Mouse (Mus musculus): ENCODE results near the gene Eef2kmt. TPM values are rescaled to one million over a fixed set of nuclear protein-coding genes. Genes with fewer than 3 reads are reported as not detected.

Eef2kmt gene
- total and polyA plus RNA-seq, 2 experiments from 2014 or later, result 6.7 to 8.3 TPM

GRCm38 (mm10) chr16:5206051-5206450 lies 49.7 kb downstream of the Eef2kmt start:
- DNase-seq (no peak), ATAC-seq (no peak)
- Histone ChIP-seq H3K4me1 (ENCODE audit: insufficient read depth) (peaks cover 6% of the 10 kb centered on the region; the same call in 1 of the 2 replicates), H3K4me3 (ENCODE audit: low read depth, low read length) (no peak overlapping the region), H3K27ac (ENCODE audit: low read depth, low read length) (no peak overlapping the region), H3K9me3 (ENCODE audit: low read length) (no peaks in the 10 kb centered on the region), H3K4me2 (ENCODE audit: low read depth) (no peak overlapping the region), H3K27me3 (ENCODE audit: insufficient read depth, low read length) (no peaks in the 10 kb centered on the region), H3K9ac (no peak overlapping the region), H3K36me3 (ENCODE audit: insufficient read depth) (no peaks in the 10 kb centered on the region)
- no peak for TF ChIP-seq CTCF (IDR thresholded peaks at IDR 0.05; ENCODE audit: low read depth)
- 73% methylated on average over 5 of the region's 5 CpGs for WGBS

DNA sequence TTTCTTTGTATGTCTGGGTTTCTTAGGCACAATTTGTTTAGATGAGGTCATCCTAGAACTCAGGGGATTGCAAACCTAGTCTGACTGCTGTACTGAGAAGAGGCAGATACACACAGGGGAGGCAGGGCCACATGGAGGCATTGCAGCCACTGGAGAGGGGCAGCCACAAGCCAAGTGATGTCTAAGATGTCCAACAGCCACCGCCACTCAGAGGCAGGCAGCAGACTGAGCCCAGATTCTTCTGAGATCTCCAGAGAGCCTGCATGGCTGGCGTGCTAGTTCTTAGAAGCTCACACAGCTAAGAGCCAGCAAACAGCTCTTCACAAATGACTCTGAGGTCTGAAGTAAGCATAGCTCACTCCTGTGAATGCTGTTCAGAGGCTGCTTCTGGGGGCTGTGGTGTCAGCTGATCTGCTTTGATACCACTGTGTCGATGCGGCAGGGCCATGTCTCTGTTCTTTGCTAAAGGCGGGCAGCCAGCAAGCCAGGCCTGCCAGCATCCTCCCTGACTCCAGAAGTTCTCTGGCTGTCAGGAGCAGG lies 50.3 kb downstream of the Eef2kmt start:
- no peak overlapping the region for H3K9ac ChIP-seq
- no peaks in the 10 kb centered on the region for H3K36me3 ChIP-seq (ENCODE audit: insufficient read depth)
- H3K4me3 ChIP-seq (ENCODE audit: low read depth, low read length), result no peak overlapping the region
- H3K27me3 ChIP-seq (ENCODE audit: insufficient read depth, low read length), result no peaks in the 10 kb centered on the region
- no peak for ATAC-seq
- H3K27ac ChIP-seq (ENCODE audit: low read depth, low read length), result no peak overlapping the region
- no peak for DNase-seq
- H3K4me2 ChIP-seq (ENCODE audit: low read depth), result no peak overlapping the region
- H3K9me3 ChIP-seq (ENCODE audit: low read length), result no peaks in the 10 kb centered on the region
- H3K4me1 ChIP-seq (ENCODE audit: insufficient read depth), result peaks cover 6% of the 10 kb centered on the region; the same call in 1 of the 2 replicates
- WGBS, result 91% methylated on average over 5 of the region's 5 CpGs
- no peak for TF ChIP-seq CTCF (IDR thresholded peaks at IDR 0.05; ENCODE audit: low read depth)

DNA sequence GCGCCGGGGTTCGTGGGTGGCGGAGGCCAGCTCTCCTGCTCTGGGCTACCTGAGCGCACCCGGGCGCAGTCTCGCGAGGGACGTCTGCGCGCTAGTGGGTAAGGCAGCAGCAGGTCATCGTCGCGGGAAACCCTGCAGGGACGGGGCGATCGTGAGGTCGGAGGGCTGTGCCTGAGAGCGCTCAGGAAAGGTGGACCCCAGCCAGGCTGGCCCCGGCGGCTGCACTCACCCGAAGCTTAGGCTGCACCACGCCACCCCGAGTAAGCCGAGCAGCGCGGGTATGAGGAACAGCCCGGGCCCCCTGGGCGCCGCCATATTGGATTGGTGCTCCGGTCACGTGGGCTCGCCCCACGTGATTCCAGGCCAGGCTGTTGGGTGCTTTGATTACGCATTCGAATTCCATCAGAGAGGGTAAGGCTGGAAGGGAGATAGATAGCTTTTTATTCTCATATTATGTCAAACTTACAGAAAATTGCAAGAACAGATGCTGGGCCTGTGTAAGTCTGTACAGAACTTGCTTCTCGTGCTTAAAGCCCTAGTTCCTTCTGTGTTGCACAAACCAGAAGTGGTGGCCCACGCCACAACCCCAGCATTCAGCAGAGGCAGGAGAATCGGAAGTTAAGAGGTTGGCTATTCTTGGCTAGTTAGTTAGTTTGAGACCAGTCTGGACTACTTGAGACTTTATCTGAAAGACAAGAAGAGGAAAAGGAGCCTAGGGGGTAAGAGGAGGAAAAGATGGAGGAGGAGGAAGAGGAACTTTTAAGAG lies 51.9 kb downstream of the Eef2kmt start, which contains the start of gene Nagpa:
Nagpa (minus strand) TSS at position 345 of the 766 bp plus-strand sequence.
- WGBS, result 5% methylated on average over 40 of the region's 40 CpGs

DNA sequence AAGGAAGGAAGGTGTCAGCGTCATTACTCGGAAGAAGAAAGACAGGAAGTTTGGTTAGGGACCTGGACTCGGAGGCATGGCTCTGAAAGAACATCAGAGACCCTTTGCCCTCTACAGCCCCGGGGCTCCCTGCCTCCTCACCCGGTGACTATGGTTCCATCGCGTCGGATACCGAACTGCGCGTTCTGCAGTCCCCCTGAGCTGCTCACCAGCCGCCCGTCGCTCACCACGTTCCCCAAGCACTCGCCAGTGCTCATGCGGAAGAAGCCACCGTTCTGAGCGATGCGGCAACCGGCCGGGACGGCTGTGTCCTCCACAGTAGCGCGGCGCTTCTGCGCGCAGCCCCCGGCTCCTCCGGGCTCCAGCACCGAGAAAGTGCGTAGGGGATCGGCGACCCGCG lies 52.6 kb downstream of the Eef2kmt start:
- WGBS, result 1% methylated on average over 36 of the region's 36 CpGs
- peak; percentile 32 for ATAC-seq

More for the DNA sequence above, 51.9 kb downstream of the Eef2kmt start, which contains the start of gene Nagpa:
- Histone ChIP-seq H3K9ac (peak within 1 kb of the TSS; percentile 63), H3K4me1 (ENCODE audit: insufficient read depth) (peaks cover 6% of the 10 kb centered on the region; the same call in 1 of the 2 replicates), H3K4me3 (ENCODE audit: low read depth, low read length) (peak within 1 kb of the TSS; percentile 67), H3K36me3 (ENCODE audit: insufficient read depth) (no peaks in the 10 kb centered on the region), H3K27me3 (ENCODE audit: insufficient read depth, low read length) (no peaks in the 10 kb centered on the region), H3K27ac (ENCODE audit: low read depth, low read length) (no peak within 1 kb of the TSS), H3K4me2 (ENCODE audit: low read depth) (peak within 1 kb of the TSS; percentile 98), H3K9me3 (ENCODE audit: low read length) (no peaks in the 10 kb centered on the region)
- TF ChIP-seq CTCF (IDR thresholded peaks at IDR 0.05; ENCODE audit: low read depth), result no peak
- ATAC-seq (peak; percentile 95), DNase-seq (peak; percentile 94)

DNA sequence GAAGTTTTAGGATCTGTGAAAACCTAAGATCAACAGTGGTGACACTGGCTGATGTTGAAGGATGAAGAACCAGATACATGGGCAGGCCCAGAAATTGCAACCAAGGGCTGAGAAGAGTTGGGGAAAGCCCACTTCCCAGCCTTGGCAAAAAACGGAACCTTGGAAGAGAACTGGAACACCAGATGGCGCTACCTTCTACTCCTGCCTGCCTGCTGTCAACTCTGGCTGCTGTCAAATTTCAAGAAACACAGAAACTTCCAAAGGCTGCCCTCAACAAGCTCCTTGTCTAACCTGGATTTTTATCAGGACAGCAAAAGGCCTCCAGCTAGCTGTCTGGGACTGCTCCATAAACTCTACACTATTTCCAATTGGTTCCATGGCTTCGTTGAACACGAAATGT lies 53.1 kb downstream of the Eef2kmt start:
- Histone ChIP-seq H3K27me3 (ENCODE audit: insufficient read depth, low read length) (no peaks in the 10 kb centered on the region), H3K36me3 (ENCODE audit: insufficient read depth) (peaks cover 2% of the 10 kb centered on the region; the same call in 1 of the 2 replicates), H3K4me1 (ENCODE audit: insufficient read depth) (peaks cover 6% of the 10 kb centered on the region; the same call in 1 of the 2 replicates), H3K4me2 (ENCODE audit: low read depth) (peak overlapping the region; percentile 98), H3K9ac (no peak overlapping the region), H3K4me3 (ENCODE audit: low read depth, low read length) (peak overlapping the region; percentile 67), H3K27ac (ENCODE audit: low read depth, low read length) (no peak overlapping the region), H3K9me3 (ENCODE audit: low read length) (no peaks in the 10 kb centered on the region)
- WGBS, result 17% methylated on average over 4 of the region's 4 CpGs
- ATAC-seq, result no peak
- peak; percentile 62 for TF ChIP-seq CTCF (IDR thresholded peaks at IDR 0.05; ENCODE audit: low read depth)
- peak; percentile 49 for DNase-seq

More for the DNA sequence above, 52.6 kb downstream of the Eef2kmt start:
- H3K9me3 ChIP-seq (ENCODE audit: low read length), result no peaks in the 10 kb centered on the region
- H3K4me3 ChIP-seq (ENCODE audit: low read depth, low read length), result peak overlapping the region; percentile 67
- H3K36me3 ChIP-seq (ENCODE audit: insufficient read depth), result no peaks in the 10 kb centered on the region; the same call in 1 of the 2 replicates
- H3K4me1 ChIP-seq (ENCODE audit: insufficient read depth), result peaks cover 6% of the 10 kb centered on the region; the same call in 1 of the 2 replicates
- H3K27ac ChIP-seq (ENCODE audit: low read depth, low read length), result no peak overlapping the region
- no peak for TF ChIP-seq CTCF (IDR thresholded peaks at IDR 0.05; ENCODE audit: low read depth)
- DNase-seq, result no peak
- peak overlapping the region; percentile 98 for H3K4me2 ChIP-seq (ENCODE audit: low read depth)
- no peaks in the 10 kb centered on the region for H3K27me3 ChIP-seq (ENCODE audit: insufficient read depth, low read length)
- H3K9ac ChIP-seq, result peak overlapping the region; percentile 63

- no peak overlapping the region for H3K9ac ChIP-seq
- peak; percentile 17 for DNase-seq
- no peak for ATAC-seq
- no peak overlapping the region for H3K4me3 ChIP-seq (ENCODE audit: low read depth, low read length)
- H3K4me1 ChIP-seq (ENCODE audit: insufficient read depth), result no peaks in the 10 kb centered on the region
- no peak overlapping the region for H3K4me2 ChIP-seq (ENCODE audit: low read depth)
- peaks cover 15% of the 10 kb centered on the region for H3K36me3 ChIP-seq (ENCODE audit: insufficient read depth)
- H3K9me3 ChIP-seq (ENCODE audit: low read length), result no peaks in the 10 kb centered on the region
- WGBS, result 30% methylated on average over 6 of the region's 6 CpGs
- H3K27ac ChIP-seq (ENCODE audit: low read depth, low read length), result no peak overlapping the region
- TF ChIP-seq CTCF (IDR thresholded peaks at IDR 0.05; ENCODE audit: low read depth), result peak; percentile 58
- no peaks in the 10 kb centered on the region for H3K27me3 ChIP-seq (ENCODE audit: insufficient read depth, low read length)
Observed at GRCm38 (mm10) chr16:5195080-5195479, 60.7 kb downstream of the Eef2kmt start.

Small RNA genes within 50 kb of the gene (microRNA-seq; reads per million reads assigned to microRNA genes)
- gene Gm23689 (0 reads per million in 2 experiments), gene Gm26095 (0 reads per million in 2 experiments), gene Mir6364 (0 reads per million in 2 experiments)

Other genes starting within 250 kb of the Eef2kmt start
- gene Smim22, start 248.7 kb downstream of the Eef2kmt start, total RNA-seq (2014; rRNA removed), result not detected in 2 replicates
- 0.87 and 1.8 TPM in 2 replicates for gene Smim22, start 248.7 kb downstream of the Eef2kmt start, polyA plus RNA-seq (2015; fragmentation: Nextera tagmentation; extraction: Ambion mirVana)
- 55.3 and 75.3 TPM in 2 replicates for gene Rogdi, start 242.4 kb downstream of the Eef2kmt start, total RNA-seq (2014; rRNA removed)
- gene Rogdi, start 242.4 kb downstream of the Eef2kmt start, polyA plus RNA-seq (2015; fragmentation: Nextera tagmentation; extraction: Ambion mirVana), result 107 and 130 TPM in 2 replicates
- gene Glyr1, start 206.1 kb downstream of the Eef2kmt start, total RNA-seq (2014; rRNA removed), result 180 and 186 TPM in 2 replicates
- gene Glyr1, start 206.1 kb downstream of the Eef2kmt start, polyA plus RNA-seq (2015; fragmentation: Nextera tagmentation; extraction: Ambion mirVana), result 138 and 157 TPM in 2 replicates
- 24.2 and 34.9 TPM in 2 replicates for gene Ubn1, start 205.9 kb downstream of the Eef2kmt start, total RNA-seq (2014; rRNA removed)
- 4.7 and 7.0 TPM in 2 replicates for gene Ubn1, start 205.9 kb downstream of the Eef2kmt start, polyA plus RNA-seq (2015; fragmentation: Nextera tagmentation; extraction: Ambion mirVana)
- gene Ppl, start 123.6 kb downstream of the Eef2kmt start, total RNA-seq (2014; rRNA removed), result 0.08 and 0.10 TPM in 2 replicates
- gene Ppl, start 123.6 kb downstream of the Eef2kmt start, polyA plus RNA-seq (2015; fragmentation: Nextera tagmentation; extraction: Ambion mirVana), result 0.03 and 0.07 TPM in 2 replicates
- gene Sec14l5, start 108.9 kb downstream of the Eef2kmt start, total RNA-seq (2014; rRNA removed), result 0.15 and 0.48 TPM in 2 replicates
- gene Sec14l5, start 108.9 kb downstream of the Eef2kmt start, polyA plus RNA-seq (2015; fragmentation: Nextera tagmentation; extraction: Ambion mirVana), result 0.05 and 0.08 TPM in 2 replicates
- gene Nagpa, start 52.0 kb downstream of the Eef2kmt start, total RNA-seq (2014; rRNA removed), result 6.5 and 8.9 TPM in 2 replicates
- gene Nagpa, start 52.0 kb downstream of the Eef2kmt start, polyA plus RNA-seq (2015; fragmentation: Nextera tagmentation; extraction: Ambion mirVana), result 7.0 and 8.8 TPM in 2 replicates
- gene AU021092, start 33.7 kb downstream of the Eef2kmt start, total RNA-seq (2014; rRNA removed), result 17.2 and 21.8 TPM in 2 replicates
- gene AU021092, start 33.7 kb downstream of the Eef2kmt start, polyA plus RNA-seq (2015; fragmentation: Nextera tagmentation; extraction: Ambion mirVana), result 9.8 and 10.9 TPM in 2 replicates
- gene Alg1, start 22.4 kb downstream of the Eef2kmt start, total RNA-seq (2014; rRNA removed), result 39.7 and 41.1 TPM in 2 replicates
- gene Alg1, start 22.4 kb downstream of the Eef2kmt start, polyA plus RNA-seq (2015; fragmentation: Nextera tagmentation; extraction: Ambion mirVana), result 38.9 and 43.7 TPM in 2 replicates